Mouse (Mus musculus) intestine, postnatal 0 days (tissue): ENCODE results near the gene Serac1. TPM values are rescaled to one million over a fixed set of nuclear protein-coding genes. Genes with fewer than 3 reads are reported as not detected.

Experiments used
- ATAC-seq: fragments of 200-750 bp; cut with Nextera tagmentation; 2 replicates; pipeline ENCODE4 v1.8.0; 2017; ENCODE audit warnings: mild to moderate bottlenecking, moderate TSS enrichment, moderate library complexity
- H3K27ac ChIP-seq: fragments of 300-500 bp; sonication (generic); 2 replicates; pipeline ENCODE4 v1.5.1; 2014; ENCODE audit warnings: mild to moderate bottlenecking, low read depth, low read length, moderate library complexity
- H3K27me3 ChIP-seq: fragments of 300-500 bp; sonication (generic); replicated peaks from 2 replicates; pipeline ENCODE4 v1.6.1; 2014; ENCODE audit warnings: low read length, mixed read lengths; ENCODE audit not compliant: control insufficient read depth, insufficient read depth
- H3K36me3 ChIP-seq: fragments of 300-500 bp; sonication (generic); 2 replicates; pipeline ENCODE4 v1.6.1; 2014; ENCODE audit warnings: mild to moderate bottlenecking, moderate library complexity; ENCODE audit not compliant: control insufficient read depth, insufficient read depth
- H3K4me1 ChIP-seq: fragments of 300-500 bp; sonication (generic); replicated peaks from 2 replicates; pipeline ENCODE4 v1.6.1; 2014; ENCODE audit warnings: antibody characterized with exemption, low read length, mixed read lengths; ENCODE audit not compliant: control insufficient read depth, insufficient read depth
- H3K4me2 ChIP-seq: fragments of 300-500 bp; sonication (generic); replicated peaks from 2 replicates; pipeline ENCODE4 v1.6.1; 2014; ENCODE audit warnings: low read depth, mild to moderate bottlenecking, moderate library complexity
- H3K4me3 ChIP-seq: fragments of 300-500 bp; sonication (generic); 2 replicates; pipeline ENCODE4 v1.5.1; 2014; ENCODE audit warnings: low read depth, low read length
- H3K9ac ChIP-seq: fragments of 300-500 bp; sonication (generic); 2 replicates; pipeline ENCODE4 v1.6.1; 2014; ENCODE audit warnings: mild to moderate bottlenecking, low read depth, low read length
- H3K9me3 ChIP-seq: fragments of 300-500 bp; sonication (generic); 2 replicates; pipeline ENCODE4 v1.6.1; 2016; ENCODE audit warnings: mixed run types; ENCODE audit not compliant: control insufficient read depth
- CTCF ChIP-seq: sonication (generic); IDR thresholded peaks from 2 replicates; pipeline ENCODE4 v1.5.1; 2016; ENCODE audit warnings: low read depth, mild to moderate bottlenecking, control low read depth, antibody characterized with exemption, moderate library complexity
- WGBS: fragments of 180-500 bp; shearing (Covaris S2); extraction: QIAGEN DNeasy Blood & Tissue Kit; methylation state at CpG from one replicate; pipeline ENCODE4 v1.1.7; 2014; 5-methylcytosine and 5-hydroxymethylcytosine counted together
- polyA plus RNA-seq: library from polyadenylated mRNA; unstranded; fragments of >200 nt; fragmentation: Nextera tagmentation; extraction: Ambion mirVana; gene quantifications from 2 replicates; pipeline ENCODE4 v1.2.1, GENCODE M21; 2015

Serac1 gene
- polyA plus RNA-seq, 1 experiment from 2014 or later: 2.5 TPM

DNA sequence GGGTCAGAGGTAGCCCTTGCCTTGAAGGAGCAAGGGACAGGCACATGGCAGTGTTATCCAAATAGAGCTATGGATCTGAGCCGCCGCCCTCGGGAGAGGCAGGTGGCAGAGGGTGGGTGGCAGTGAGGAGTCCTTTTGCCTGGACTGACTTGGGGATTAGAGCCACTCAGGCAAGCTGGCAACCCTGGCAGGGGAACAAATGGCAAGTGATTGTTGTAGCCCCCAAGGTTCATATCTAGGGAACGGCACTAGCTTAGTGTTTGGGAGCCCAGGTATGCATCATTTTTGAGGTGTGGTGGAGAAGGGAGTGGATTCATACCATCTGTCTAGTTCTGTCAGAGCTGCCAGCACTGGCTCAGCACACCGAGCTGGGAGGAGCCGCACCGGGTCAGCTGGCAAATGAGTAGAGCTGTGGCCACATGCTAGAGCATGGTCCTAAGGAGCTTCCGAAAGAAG lies 78.6 kb downstream of the Serac1 start:
- Histone ChIP-seq H3K4me2 (no peak overlapping the region), H3K9me3 (no peaks in the 10 kb centered on the region), H3K4me1 (peaks cover 8% of the 10 kb centered on the region; the same call in 1 of the 2 replicates), H3K4me3 (no peak overlapping the region), H3K27ac (no peak overlapping the region), H3K36me3 (peaks cover 19% of the 10 kb centered on the region; the same call in 1 of the 2 replicates), H3K9ac (no peak overlapping the region), H3K27me3 (no peaks in the 10 kb centered on the region)
- no peak for ATAC-seq
- no peak for TF ChIP-seq CTCF
- WGBS: 78% methylated on average over 8 of the region's 8 CpGs

DNA sequence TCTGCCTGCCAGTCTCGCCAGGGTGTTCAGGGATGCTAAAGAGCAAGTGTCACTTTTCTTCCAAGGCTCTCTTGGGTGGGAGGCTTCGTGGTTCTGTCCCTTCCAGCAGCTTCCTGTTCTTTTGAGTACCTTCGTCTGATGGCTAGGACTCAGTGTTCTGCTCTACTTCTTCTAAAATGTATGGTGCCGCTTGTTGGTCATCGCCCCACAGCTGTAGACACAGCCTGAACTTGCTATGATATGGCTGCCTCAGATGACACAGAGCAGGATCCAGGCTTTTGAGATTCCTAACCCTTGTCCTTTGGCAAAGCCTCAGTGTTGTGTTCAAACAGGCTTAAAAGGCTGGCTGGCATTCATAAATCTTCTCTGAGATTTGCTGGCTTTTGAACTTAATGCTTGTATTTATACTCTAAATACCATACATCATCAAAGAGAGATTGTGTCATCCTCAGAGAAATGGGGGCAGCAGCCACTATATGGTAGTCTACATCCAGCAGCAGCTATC lies 80.5 kb downstream of the Serac1 start:
- no peak overlapping the region for H3K4me2 ChIP-seq

DNA sequence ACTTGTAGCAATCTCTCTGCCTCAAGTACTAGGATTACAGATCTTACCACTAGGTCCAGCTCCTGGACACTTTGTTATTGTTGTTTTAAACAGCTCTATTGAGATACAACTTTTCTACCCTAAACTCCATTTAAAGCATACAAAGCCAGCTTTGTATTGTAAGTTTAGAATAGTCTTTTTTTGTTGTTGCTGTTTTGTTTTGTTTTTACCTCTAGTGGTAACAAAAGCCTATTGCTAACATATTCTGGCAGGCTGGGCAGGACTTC lies 81.4 kb downstream of the Serac1 start:
- no peak overlapping the region for H3K4me2 ChIP-seq
- H3K9me3 ChIP-seq: no peaks in the 10 kb centered on the region
- no peak overlapping the region for H3K27ac ChIP-seq
- H3K27me3 ChIP-seq: no peaks in the 10 kb centered on the region
- no peak overlapping the region for H3K4me3 ChIP-seq
- H3K9ac ChIP-seq: no peak overlapping the region
- ATAC-seq: no peak
- H3K4me1 ChIP-seq: no peaks in the 10 kb centered on the region
- peaks cover 13% of the 10 kb centered on the region; the same call in 1 of the 2 replicates for H3K36me3 ChIP-seq
- no peak for TF ChIP-seq CTCF

More for the DNA sequence above, 80.5 kb downstream of the Serac1 start:
- Histone ChIP-seq H3K9ac (no peak overlapping the region), H3K4me1 (no peaks in the 10 kb centered on the region), H3K27ac (no peak overlapping the region), H3K36me3 (peaks cover 19% of the 10 kb centered on the region; the same call in 1 of the 2 replicates), H3K27me3 (no peaks in the 10 kb centered on the region), H3K9me3 (no peaks in the 10 kb centered on the region), H3K4me3 (no peak overlapping the region)
- no peak for TF ChIP-seq CTCF
- no peak for ATAC-seq
- WGBS: 72% methylated on average over 5 of the region's 5 CpGs

DNA sequence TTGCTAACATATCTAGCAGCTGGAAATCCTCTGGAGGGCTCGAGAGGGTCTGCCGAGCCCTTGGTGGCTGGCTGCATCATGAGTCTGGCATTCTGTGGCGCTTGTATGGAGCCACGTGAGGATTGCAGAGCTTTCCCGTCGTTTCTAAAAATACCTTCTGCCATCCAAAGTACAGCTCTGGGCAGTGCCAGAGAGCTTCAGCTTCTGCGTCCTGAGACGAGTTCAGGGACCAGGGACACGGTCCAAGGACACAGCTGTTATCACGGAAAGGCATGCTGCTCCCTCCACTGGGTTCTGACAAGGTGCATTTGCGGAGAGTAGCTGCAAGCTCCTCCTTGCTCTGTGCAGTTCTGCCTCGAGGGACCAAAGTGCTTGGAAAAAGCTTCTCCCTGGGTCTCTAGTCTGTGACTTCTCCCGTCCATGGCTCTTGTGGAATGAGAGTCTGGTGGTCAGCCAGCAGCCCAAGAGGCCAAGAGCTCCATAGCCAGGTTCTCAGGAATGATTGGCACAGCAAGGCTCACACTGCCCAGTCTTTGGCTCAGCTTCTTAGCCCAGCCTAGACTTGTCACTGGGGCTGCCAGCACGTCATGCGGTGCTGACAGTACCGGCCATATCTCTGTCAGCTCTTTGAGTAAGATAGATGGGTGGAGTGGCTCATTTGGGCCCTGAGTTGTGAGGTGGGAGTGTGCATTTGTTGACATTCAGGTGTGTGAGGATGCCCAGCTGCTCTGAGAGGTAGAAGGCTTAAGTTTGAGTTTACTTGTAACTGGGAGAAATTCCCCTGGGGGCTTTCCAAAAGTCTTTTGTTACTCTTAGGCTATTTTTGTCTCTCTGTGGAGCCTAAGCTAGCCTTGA lies 81.9 kb downstream of the Serac1 start:
- ATAC-seq: no peak
- no peak overlapping the region for H3K27ac ChIP-seq
- no peak overlapping the region for H3K9ac ChIP-seq

DNA sequence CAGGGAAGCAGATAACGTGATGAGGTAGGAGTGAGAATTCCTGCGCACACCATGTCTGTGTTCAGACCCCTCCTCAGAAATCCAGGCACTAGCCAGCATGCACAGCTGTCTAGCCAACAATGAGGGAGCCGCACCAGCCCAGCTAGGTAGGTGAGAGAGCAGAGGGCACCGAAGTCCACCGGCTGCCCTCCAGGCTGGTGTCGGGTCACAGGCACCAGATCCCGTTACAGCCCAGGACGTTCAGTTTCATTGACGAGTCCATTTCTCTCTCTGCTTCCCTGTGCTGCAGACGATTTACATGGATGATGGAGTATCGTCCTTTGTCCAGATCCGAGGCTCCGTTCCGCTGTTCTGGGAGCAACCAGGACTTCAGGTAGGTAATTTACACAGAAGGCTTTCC lies 83.0 kb downstream of the Serac1 start:
- H3K27ac ChIP-seq: no peak overlapping the region
- TF ChIP-seq CTCF: no peak
- H3K4me2 ChIP-seq: no peak overlapping the region
- 87% methylated on average over 14 of the region's 14 CpGs for WGBS
- no peaks in the 10 kb centered on the region for H3K4me1 ChIP-seq
- peaks cover 9% of the 10 kb centered on the region; the same call in 1 of the 2 replicates for H3K36me3 ChIP-seq
- H3K9me3 ChIP-seq: no peaks in the 10 kb centered on the region
- no peak overlapping the region for H3K4me3 ChIP-seq
- H3K9ac ChIP-seq: no peak overlapping the region
- no peaks in the 10 kb centered on the region for H3K27me3 ChIP-seq
- ATAC-seq: no peak

More for the DNA sequence above, 81.9 kb downstream of the Serac1 start:
- H3K4me2 ChIP-seq: no peak overlapping the region
- no peaks in the 10 kb centered on the region for H3K9me3 ChIP-seq
- peaks cover 9% of the 10 kb centered on the region; the same call in 1 of the 2 replicates for H3K36me3 ChIP-seq
- WGBS: 46% methylated on average over 16 of the region's 16 CpGs
- TF ChIP-seq CTCF: no peak
- no peak overlapping the region for H3K4me3 ChIP-seq
- H3K4me1 ChIP-seq: no peaks in the 10 kb centered on the region
- H3K27me3 ChIP-seq: no peaks in the 10 kb centered on the region

DNA sequence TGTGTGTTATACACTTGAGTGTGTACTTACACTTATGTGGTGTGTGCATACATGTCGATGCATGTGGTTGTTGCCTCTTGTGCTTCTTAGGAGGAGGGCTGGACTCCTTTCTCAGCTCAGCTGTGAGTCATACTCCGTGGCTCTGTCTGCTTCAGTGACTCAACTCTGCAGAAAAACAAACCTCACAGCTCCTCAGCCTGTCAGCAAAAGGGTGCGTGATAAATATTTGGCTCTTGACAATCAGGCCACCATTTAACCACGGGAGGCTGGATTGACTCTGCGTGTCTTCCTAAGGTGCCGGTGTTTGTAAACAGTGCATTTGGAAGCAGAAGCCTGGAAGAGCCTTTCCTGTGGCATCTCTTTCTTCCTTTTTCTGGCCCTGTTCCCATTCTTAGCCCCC lies 84.9 kb downstream of the Serac1 start:
- Histone ChIP-seq H3K4me3 (no peak overlapping the region), H3K4me2 (no peak overlapping the region), H3K4me1 (no peaks in the 10 kb centered on the region), H3K9me3 (no peaks in the 10 kb centered on the region), H3K27ac (no peak overlapping the region), H3K27me3 (no peaks in the 10 kb centered on the region), H3K9ac (no peak overlapping the region), H3K36me3 (peaks cover 9% of the 10 kb centered on the region; the same call in 1 of the 2 replicates)
- no peak for TF ChIP-seq CTCF
- no peak for ATAC-seq
- 63% methylated on average over 6 of the region's 6 CpGs for WGBS
